Mouse (Mus musculus) MEL (cell line): ENCODE measurements around the gene Gla. TPM values are rescaled to one million over a fixed set of nuclear protein-coding genes. Genes with fewer than 3 reads are reported as not detected.

ENCODE experiments used
- DNase-seq: peaks from one replicate; pipeline ENCODE4 v3.0.0; 2011; ENCODE audit warnings: low read depth, low spot score
- H3K27ac ChIP-seq: 2 replicates; pipeline ENCODE4 v1.5.1; 2012; ENCODE audit warnings: low read depth, mild to moderate bottlenecking, control low read depth, low read length, moderate library complexity; ENCODE audit not compliant: control insufficient read depth
- H3K27me3 ChIP-seq, 2 experiments: fragments of 150-350 bp in 1 of 2; sonication (generic) in 1 of 2; 2 replicates each; pipeline ENCODE4 v1.6.1; 2012; ENCODE audit warnings: low read length in 2 of 2, mild to moderate bottlenecking in 2 of 2, improper control_type of control experiment in 1 of 2, moderate library complexity in 1 of 2; ENCODE audit not compliant: insufficient read depth in 2 of 2, control insufficient read depth in 1 of 2
- H3K36me3 ChIP-seq, 2 experiments: 2 replicates each; pipeline ENCODE4 v1.6.1; 2012 to 2014; ENCODE audit warnings: low read length in 2 of 2, improper control_type of control experiment in 1 of 2, inconsistent platforms in 1 of 2, mild to moderate bottlenecking in 1 of 2; ENCODE audit not compliant: insufficient read depth in 2 of 2, control insufficient read depth in 1 of 2
- H3K4me1 ChIP-seq, 2 experiments: fragments of 150-350 bp in 1 of 2; sonication (generic) in 1 of 2; 2 replicates each; pipeline ENCODE4 v1.6.1; 2012; ENCODE audit warnings: low read length in 2 of 2, improper control_type of control experiment in 1 of 2, mild to moderate bottlenecking in 1 of 2; ENCODE audit not compliant: insufficient read depth in 2 of 2, control insufficient read depth in 1 of 2
- H3K4me3 ChIP-seq, 2 experiments: fragments of 150-350 bp in 1 of 2; sonication (generic) in 1 of 2; 2 replicates each; pipeline ENCODE4 v1.5.1; 2012; ENCODE audit warnings: low read depth in 2 of 2, low read length in 2 of 2, mild to moderate bottlenecking in 2 of 2, moderate library complexity in 2 of 2, control low read depth in 1 of 2, improper control_type of control experiment in 1 of 2; ENCODE audit not compliant: control insufficient read depth in 1 of 2, insufficient read depth in 1 of 2
- H3K79me2 ChIP-seq: 2 replicates; pipeline ENCODE4 v1.6.1; 2012; ENCODE audit warnings: mild to moderate bottlenecking, low read length, moderate library complexity; ENCODE audit not compliant: control insufficient read depth, poor library complexity, insufficient read depth
- H3K9ac ChIP-seq: 2 replicates; pipeline ENCODE4 v1.6.1; 2012; ENCODE audit warnings: low read depth, mild to moderate bottlenecking, control low read depth, low read length, moderate library complexity; ENCODE audit not compliant: control insufficient read depth, poor library complexity, severe bottlenecking
- H3K9me3 ChIP-seq: fragments of 150-350 bp; sonication (generic); replicated peaks from 2 replicates; pipeline ENCODE4 v1.6.1; 2012; ENCODE audit warnings: mild to moderate bottlenecking, low read length, improper control_type of control experiment, moderate library complexity; ENCODE audit not compliant: insufficient read depth
- BHLHE40 ChIP-seq: IDR thresholded peaks from 2 replicates; pipeline ENCODE4 v1.6.1; 2012; ENCODE audit warnings: low read depth, mild to moderate bottlenecking, inconsistent platforms, low read length, improper control_type of control experiment, borderline replicate concordance
- E2F4 ChIP-seq: IDR thresholded peaks from 2 replicates; pipeline ENCODE4 v1.6.1; 2011; ENCODE audit warnings: low read depth, low read length, improper control_type of control experiment, borderline replicate concordance
- ELF1 ChIP-seq: IDR thresholded peaks from 2 replicates; pipeline ENCODE4 v1.6.1; 2014; ENCODE audit warnings: low read depth, mild to moderate bottlenecking, inconsistent platforms, low read length, improper control_type of control experiment, moderate library complexity
- EP300 ChIP-seq, 2 experiments: IDR thresholded peaks; 2 replicates each; pipeline ENCODE4 v1.6.1; 2011; ENCODE audit warnings: improper control_type of control experiment in 2 of 2, low read length in 2 of 2, low read depth in 1 of 2, mild to moderate bottlenecking in 1 of 2
- GABPA ChIP-seq: IDR thresholded peaks from 2 replicates; pipeline ENCODE4 v1.6.1; 2012; ENCODE audit warnings: low read depth, mild to moderate bottlenecking, inconsistent platforms, low read length, improper control_type of control experiment, moderate library complexity
- GATA1 ChIP-seq: IDR thresholded peaks from 2 replicates; pipeline ENCODE4 v1.6.1; 2011; ENCODE audit warnings: low read depth, low read length, improper control_type of control experiment
- HCFC1 ChIP-seq: IDR thresholded peaks from 2 replicates; pipeline ENCODE4 v1.6.1; 2012; ENCODE audit warnings: low read depth, mild to moderate bottlenecking, inconsistent platforms, low read length, improper control_type of control experiment, moderate library complexity
- JUND ChIP-seq: IDR thresholded peaks from 2 replicates; pipeline ENCODE4 v1.6.1; 2011; ENCODE audit warnings: low read depth, mild to moderate bottlenecking, improper control_type of control experiment, low read length
- KAT2A ChIP-seq: conservative IDR thresholded peaks from 2 replicates; pipeline ENCODE4 v1.6.1; 2012; ENCODE audit warnings: low read depth, low read length, improper control_type of control experiment, inconsistent platforms
- MAFK ChIP-seq: IDR thresholded peaks from 2 replicates; pipeline ENCODE4 v1.6.1; 2011; ENCODE audit warnings: low read depth, mild to moderate bottlenecking, low read length, improper control_type of control experiment, borderline replicate concordance
- MAX ChIP-seq: IDR thresholded peaks from 2 replicates; pipeline ENCODE4 v1.6.1; 2011; ENCODE audit warnings: low read length, improper control_type of control experiment
- MEF2A ChIP-seq: IDR thresholded peaks from 2 replicates; pipeline ENCODE4 v1.6.1; 2014; ENCODE audit warnings: low read depth, mild to moderate bottlenecking, inconsistent platforms, low read length, improper control_type of control experiment; ENCODE audit not compliant: poor library complexity, insufficient replicate concordance, severe bottlenecking; ENCODE audit errors: extremely low read depth
- MXI1 ChIP-seq: IDR thresholded peaks from 2 replicates; pipeline ENCODE4 v1.6.1; 2011; ENCODE audit warnings: mild to moderate bottlenecking, low read depth, low read length, improper control_type of control experiment
- MYB ChIP-seq: IDR thresholded peaks from 2 replicates; pipeline ENCODE4 v1.6.1; 2011; ENCODE audit warnings: mild to moderate bottlenecking, low read depth, low read length, improper control_type of control experiment
- MYC ChIP-seq: IDR thresholded peaks from 2 replicates; pipeline ENCODE4 v1.6.1; 2011; ENCODE audit warnings: low read depth, mild to moderate bottlenecking, low read length, improper control_type of control experiment, moderate library complexity
- NELFE ChIP-seq: IDR thresholded peaks from 2 replicates; pipeline ENCODE4 v1.6.1; 2011; ENCODE audit warnings: low read depth, low read length, improper control_type of control experiment
- NRF1 ChIP-seq: IDR thresholded peaks from 2 replicates; pipeline ENCODE4 v1.6.1; 2014; ENCODE audit warnings: low read depth, mild to moderate bottlenecking, inconsistent platforms, low read length, improper control_type of control experiment, moderate library complexity; ENCODE audit not compliant: poor library complexity, insufficient read depth, severe bottlenecking
- POLR2A ChIP-seq, 2 experiments: IDR thresholded peaks; 2 replicates each; pipeline ENCODE4 v1.6.1; 2011 to 2012; ENCODE audit warnings: low read length in 2 of 2, mild to moderate bottlenecking in 2 of 2, control low read depth in 1 of 2, improper control_type of control experiment in 1 of 2, low read depth in 1 of 2, moderate library complexity in 1 of 2; ENCODE audit not compliant: control insufficient read depth in 1 of 2, insufficient read depth in 1 of 2, poor library complexity in 1 of 2
- POLR2AphosphoS2 ChIP-seq: IDR thresholded peaks from 2 replicates; pipeline ENCODE4 v1.6.1; 2011; ENCODE audit warnings: low read length, improper control_type of control experiment
- RAD21 ChIP-seq: IDR thresholded peaks from 2 replicates; pipeline ENCODE4 v1.6.1; 2011; ENCODE audit warnings: mild to moderate bottlenecking, low read depth, low read length, improper control_type of control experiment
- RCOR1 ChIP-seq: IDR thresholded peaks from 2 replicates; pipeline ENCODE4 v1.6.1; 2012; ENCODE audit warnings: low read depth, mild to moderate bottlenecking, inconsistent platforms, low read length, improper control_type of control experiment
- SIN3A ChIP-seq: IDR thresholded peaks from 2 replicates; pipeline ENCODE4 v1.6.1; 2012; ENCODE audit warnings: low read length, improper control_type of control experiment, inconsistent platforms
- SMC3 ChIP-seq: IDR thresholded peaks from 2 replicates; pipeline ENCODE4 v1.6.1; 2011; ENCODE audit warnings: low read depth, low read length, improper control_type of control experiment
- TAL1 ChIP-seq: IDR thresholded peaks from 2 replicates; pipeline ENCODE4 v1.6.1; 2012; ENCODE audit warnings: mild to moderate bottlenecking, inconsistent platforms, low read length, moderate library complexity, mixed read lengths
- TBP ChIP-seq: IDR thresholded peaks from 2 replicates; pipeline ENCODE4 v1.8.0; 2011; ENCODE audit warnings: low read depth, low read length, improper control_type of control experiment
- TCF12 ChIP-seq: IDR thresholded peaks from 2 replicates; pipeline ENCODE4 v1.6.1; 2014; ENCODE audit warnings: low read depth, mild to moderate bottlenecking, inconsistent platforms, low read length, improper control_type of control experiment, moderate library complexity
- UBTF ChIP-seq: IDR thresholded peaks from 2 replicates; pipeline ENCODE4 v1.6.1; 2012; ENCODE audit warnings: low read depth, mild to moderate bottlenecking, inconsistent platforms, low read length, improper control_type of control experiment, moderate library complexity, borderline replicate concordance; ENCODE audit not compliant: insufficient read depth
- USF1 ChIP-seq: IDR thresholded peaks from 2 replicates; pipeline ENCODE4 v1.6.1; 2014; ENCODE audit warnings: low read depth, mild to moderate bottlenecking, inconsistent platforms, low read length, improper control_type of control experiment, moderate library complexity
- USF2 ChIP-seq, 2 experiments: IDR thresholded peaks; 2 replicates each; pipeline ENCODE4 v1.6.1; 2011 to 2012; ENCODE audit warnings: improper control_type of control experiment in 2 of 2, low read length in 2 of 2, borderline replicate concordance in 1 of 2, inconsistent platforms in 1 of 2, low read depth in 1 of 2, mild to moderate bottlenecking in 1 of 2; ENCODE audit not compliant: insufficient read depth in 1 of 2
- ZKSCAN1 ChIP-seq: IDR thresholded peaks from 2 replicates; pipeline ENCODE4 v1.6.1; 2012; ENCODE audit warnings: low read depth, mild to moderate bottlenecking, inconsistent platforms, low read length, improper control_type of control experiment, moderate library complexity
- ZMIZ1 ChIP-seq: IDR thresholded peaks from 2 replicates; pipeline ENCODE4 v1.6.1; 2012; ENCODE audit warnings: low read depth, mild to moderate bottlenecking, inconsistent platforms, low read length, improper control_type of control experiment, moderate library complexity
- ZNF384 ChIP-seq: IDR thresholded peaks from 2 replicates; pipeline ENCODE4 v1.6.1; 2012; ENCODE audit warnings: low read depth, mild to moderate bottlenecking, inconsistent platforms, low read length, improper control_type of control experiment
- polyA plus RNA-seq, 2 experiments: library from polyadenylated mRNA; stranded (reverse) in 1 of 2; unstranded in 1 of 2; fragments of >175 nt in 1 of 2; fragments of >200 nt in 1 of 2; gene quantifications; 2 replicates each; pipeline versions ENCODE4 v1.2.1 to v1.2.4; 2012; ENCODE audit warnings: low replicate concordance in 2 of 2, low read depth in 1 of 2; ENCODE audit not compliant: insufficient read length in 2 of 2, insufficient read depth in 1 of 2, missing spikeins in 1 of 2
- total RNA-seq: library from RNA; depleted of rRNA; stranded (reverse); fragments of 300-350 nt; gene quantifications from 2 replicates; pipeline ENCODE4 v1.2.3, GENCODE M21; 2012

The Gla gene
- total and polyA plus RNA-seq, 3 experiments = 10.2 to 17.0 TPM; not detected in 1

GRCm38 (mm10) chrX:134600659-134601379 is at the start of gene Gla, which contains the start of gene Hnrnph2 (continued):
- TF ChIP-seq ZMIZ1 (peak; percentile 95), SMC3 (no peak), TAL1 (no peak), HCFC1 (peak; percentile 90)
- TF ChIP-seq, all 39 proteins: peak for 23

- Histone ChIP-seq H3K27ac (no peak overlapping the region), H3K9ac (no peak overlapping the region), H3K4me3 (no peak overlapping the region), H3K27me3 (peaks cover 1 to 2% of the 10 kb centered on the region in 2 experiments; a peak in 2 of 4 replicates), H3K36me3 (peaks cover 0 to 9% of the 10 kb centered on the region in 2 experiments; a peak in 2 of 4 replicates), H3K4me1 (peaks cover 5 to 9% of the 10 kb centered on the region in 2 experiments; a peak in 3 of 4 replicates), H3K79me2 (no peaks in the 10 kb centered on the region), H3K9me3 (no peaks in the 10 kb centered on the region)
- peak; percentile 93 for DNase-seq
- TF ChIP-seq POLR2A (IDR thresholded peaks at IDR 0.05; ENCODE audit: control insufficient read depth in 1 of 2, insufficient read depth in 1 of 2, low read depth in 1 of 2, low read length in 2 of 2, poor library complexity in 1 of 2) (no peak), KAT2A (no peak), JUND (no peak), GABPA (no peak), NELFE (no peak), MAX (no peak), USF1 (no peak), RAD21 (peak; percentile 59), MYC (0 out of 2 replicates have a peak, but pooled peaks have one; percentile 42), GATA1 (no peak), TBP (no peak), ZKSCAN1 (no peak), BHLHE40 (no peak), ZNF384 (no peak), MAFK (no peak), MEF2A (no peak), TCF12 (no peak), MXI1 (no peak), E2F4 (no peak), TAL1 (no peak), POLR2AphosphoS2 (no peak), HCFC1 (no peak), SIN3A (no peak), RCOR1 (no peak), ELF1 (no peak), ZMIZ1 (no peak), USF2 (IDR thresholded peaks at IDR 0.05; ENCODE audit: borderline replicate concordance in 1 of 2, insufficient read depth in 1 of 2, low read depth in 1 of 2, low read length in 2 of 2) (no peak), EP300 (IDR thresholded peaks at IDR 0.05; ENCODE audit: low read depth in 1 of 2, low read length in 2 of 2) (no peak), UBTF (no peak), NRF1 (peak; percentile 29; the same call in 1 of the 2 replicates), MYB (no peak), SMC3 (peak; percentile 87)
Observed at GRCm38 (mm10) chrX:134648031-134648692, 47.2 kb upstream of the Gla start.
